Mouse (Mus musculus): ENCODE data around the gene Wbp11. TPM values are rescaled to one million over a fixed set of nuclear protein-coding genes. Genes with fewer than 3 reads are reported as not detected.

Gene Wbp11
- polyA plus RNA-seq, 1 experiment from 2014 or later, result 65.3 TPM

GRCm38 (mm10) chr6:136827116-136827515 lies 917 bp downstream of the Wbp11 start:
- H3K9ac ChIP-seq (ENCODE audit: low read length), result peak overlapping the region; percentile 96
- no peak overlapping the region for H3K27ac ChIP-seq (ENCODE audit: low read depth, low read length)
- no peak for ATAC-seq
- H3K27me3 ChIP-seq (replicated peaks; ENCODE audit: control insufficient read depth, insufficient read depth, low read length), result no peaks in the 10 kb centered on the region
- 19% methylated on average over 7 of the region's 7 CpGs for WGBS
- H3K4me2 ChIP-seq (ENCODE audit: low read length), result peak overlapping the region; percentile 59
- DNase-seq (ENCODE audit: low spot score), result no peak
- H3K9me3 ChIP-seq (replicated peaks; ENCODE audit: control insufficient read depth, low read length), result no peaks in the 10 kb centered on the region
- H3K4me3 ChIP-seq (ENCODE audit: low read depth, low read length), result peak overlapping the region; percentile 100
- peaks cover 27% of the 10 kb centered on the region for H3K36me3 ChIP-seq (ENCODE audit: control insufficient read depth, insufficient read depth, low read length)
- H3K4me1 ChIP-seq (ENCODE audit: control insufficient read depth, insufficient read depth, low read length), result peaks cover 5% of the 10 kb centered on the region; the same call in 1 of the 2 replicates

- DNase-seq (ENCODE audit: low spot score) (no peak), ATAC-seq (no peak)
- H3K4me2 ChIP-seq (ENCODE audit: low read length), result no peak overlapping the region
- H3K36me3 ChIP-seq (ENCODE audit: control insufficient read depth, insufficient read depth, low read length), result peaks cover 48% of the 10 kb centered on the region
- no peaks in the 10 kb centered on the region for H3K9me3 ChIP-seq (replicated peaks; ENCODE audit: control insufficient read depth, low read length)
- H3K4me3 ChIP-seq (ENCODE audit: low read depth, low read length), result no peak overlapping the region
- H3K27ac ChIP-seq (ENCODE audit: low read depth, low read length), result no peak overlapping the region
- 96% methylated on average over 8 of the region's 8 CpGs for WGBS
- H3K9ac ChIP-seq (ENCODE audit: low read length), result no peak overlapping the region
- no peaks in the 10 kb centered on the region for H3K27me3 ChIP-seq (replicated peaks; ENCODE audit: control insufficient read depth, insufficient read depth, low read length)
- H3K4me1 ChIP-seq (ENCODE audit: control insufficient read depth, insufficient read depth, low read length), result peaks cover 5% of the 10 kb centered on the region; the same call in 1 of the 2 replicates
Observed at GRCm38 (mm10) chr6:136824987-136825386, 3.0 kb downstream of the Wbp11 start.

GRCm38 (mm10) chr6:136821086-136821485 lies 6.9 kb downstream of the Wbp11 start:
- WGBS, result 93% methylated on average over 18 of the region's 18 CpGs
- Histone ChIP-seq H3K4me1 (ENCODE audit: control insufficient read depth, insufficient read depth, low read length) (no peaks in the 10 kb centered on the region), H3K4me3 (ENCODE audit: low read depth, low read length) (no peak overlapping the region), H3K27ac (ENCODE audit: low read depth, low read length) (no peak overlapping the region), H3K36me3 (ENCODE audit: control insufficient read depth, insufficient read depth, low read length) (peaks cover 86% of the 10 kb centered on the region), H3K4me2 (ENCODE audit: low read length) (no peak overlapping the region), H3K9ac (ENCODE audit: low read length) (no peak overlapping the region), H3K9me3 (replicated peaks; ENCODE audit: control insufficient read depth, low read length) (no peaks in the 10 kb centered on the region), H3K27me3 (replicated peaks; ENCODE audit: control insufficient read depth, insufficient read depth, low read length) (no peaks in the 10 kb centered on the region)
- no peak for DNase-seq (ENCODE audit: low spot score)
- no peak for ATAC-seq

- H3K9me3 ChIP-seq (replicated peaks; ENCODE audit: control insufficient read depth, low read length), result no peaks in the 10 kb centered on the region
- H3K4me3 ChIP-seq (ENCODE audit: low read depth, low read length), result no peak overlapping the region
- H3K4me2 ChIP-seq (ENCODE audit: low read length), result no peak overlapping the region
- WGBS, result 97% methylated on average over 21 of the region's 21 CpGs
- H3K9ac ChIP-seq (ENCODE audit: low read length), result no peak overlapping the region
- ATAC-seq (no peak), DNase-seq (ENCODE audit: low spot score) (no peak)
- H3K36me3 ChIP-seq (ENCODE audit: control insufficient read depth, insufficient read depth, low read length), result peaks cover 92% of the 10 kb centered on the region
- H3K27me3 ChIP-seq (replicated peaks; ENCODE audit: control insufficient read depth, insufficient read depth, low read length), result no peaks in the 10 kb centered on the region
- no peaks in the 10 kb centered on the region for H3K4me1 ChIP-seq (ENCODE audit: control insufficient read depth, insufficient read depth, low read length)
- no peak overlapping the region for H3K27ac ChIP-seq (ENCODE audit: low read depth, low read length)
Observed at GRCm38 (mm10) chr6:136820381-136820780, 7.7 kb downstream of the Wbp11 start.

- Histone ChIP-seq H3K9me3 (replicated peaks; ENCODE audit: control insufficient read depth, low read length) (no peaks in the 10 kb centered on the region), H3K27me3 (replicated peaks; ENCODE audit: control insufficient read depth, insufficient read depth, low read length) (no peaks in the 10 kb centered on the region), H3K27ac (ENCODE audit: low read depth, low read length) (no peak overlapping the region), H3K9ac (ENCODE audit: low read length) (no peak overlapping the region), H3K36me3 (ENCODE audit: control insufficient read depth, insufficient read depth, low read length) (peaks cover 96% of the 10 kb centered on the region), H3K4me2 (ENCODE audit: low read length) (no peak overlapping the region), H3K4me3 (ENCODE audit: low read depth, low read length) (no peak overlapping the region), H3K4me1 (ENCODE audit: control insufficient read depth, insufficient read depth, low read length) (no peaks in the 10 kb centered on the region)
- ATAC-seq, result peak; percentile 63; the same call in 1 of the 2 replicates
- 89% methylated on average over 3 of the region's 3 CpGs for WGBS
- DNase-seq (ENCODE audit: low spot score), result peak; percentile 68
Observed at GRCm38 (mm10) chr6:136817549-136817948, 10.5 kb downstream of the Wbp11 start.

- no peak overlapping the region for H3K4me2 ChIP-seq (ENCODE audit: low read length)
- H3K9me3 ChIP-seq (replicated peaks; ENCODE audit: control insufficient read depth, low read length), result no peaks in the 10 kb centered on the region
- DNase-seq (ENCODE audit: low spot score), result no peak
- H3K27ac ChIP-seq (ENCODE audit: low read depth, low read length), result no peak overlapping the region
- WGBS, result 90% methylated on average over 21 of the region's 21 CpGs
- H3K36me3 ChIP-seq (ENCODE audit: control insufficient read depth, insufficient read depth, low read length), result peaks cover 96% of the 10 kb centered on the region
- no peak for ATAC-seq
- no peak overlapping the region for H3K4me3 ChIP-seq (ENCODE audit: low read depth, low read length)
- H3K9ac ChIP-seq (ENCODE audit: low read length), result no peak overlapping the region
- H3K27me3 ChIP-seq (replicated peaks; ENCODE audit: control insufficient read depth, insufficient read depth, low read length), result no peaks in the 10 kb centered on the region
- no peaks in the 10 kb centered on the region for H3K4me1 ChIP-seq (ENCODE audit: control insufficient read depth, insufficient read depth, low read length)
Observed at GRCm38 (mm10) chr6:136816826-136817225, 11.2 kb downstream of the Wbp11 start.

- H3K4me2 ChIP-seq (ENCODE audit: low read length), result no peak overlapping the region
- H3K36me3 ChIP-seq (ENCODE audit: control insufficient read depth, insufficient read depth, low read length), result peaks cover 84% of the 10 kb centered on the region
- no peak overlapping the region for H3K4me3 ChIP-seq (ENCODE audit: low read depth, low read length)
- ATAC-seq (no peak), DNase-seq (ENCODE audit: low spot score) (no peak)
- H3K27ac ChIP-seq (ENCODE audit: low read depth, low read length), result no peak overlapping the region
- H3K9me3 ChIP-seq (replicated peaks; ENCODE audit: control insufficient read depth, low read length), result no peaks in the 10 kb centered on the region
- H3K4me1 ChIP-seq (ENCODE audit: control insufficient read depth, insufficient read depth, low read length), result no peaks in the 10 kb centered on the region
- no peaks in the 10 kb centered on the region for H3K27me3 ChIP-seq (replicated peaks; ENCODE audit: control insufficient read depth, insufficient read depth, low read length)
- no peak overlapping the region for H3K9ac ChIP-seq (ENCODE audit: low read length)
- WGBS, result 95% methylated on average over 7 of the region's 7 CpGs
Observed at GRCm38 (mm10) chr6:136815381-136815780, 12.7 kb downstream of the Wbp11 start.

GRCm38 (mm10) chr6:136813117-136813516 lies 14.9 kb downstream of the Wbp11 start:
- peaks cover 62% of the 10 kb centered on the region for H3K36me3 ChIP-seq (ENCODE audit: control insufficient read depth, insufficient read depth, low read length)
- H3K27me3 ChIP-seq (replicated peaks; ENCODE audit: control insufficient read depth, insufficient read depth, low read length), result no peaks in the 10 kb centered on the region
- peak; percentile 24 for DNase-seq (ENCODE audit: low spot score)
- no peak overlapping the region for H3K9ac ChIP-seq (ENCODE audit: low read length)
- peaks cover 9% of the 10 kb centered on the region for H3K4me1 ChIP-seq (ENCODE audit: control insufficient read depth, insufficient read depth, low read length)
- WGBS, result 41% methylated on average over 4 of the region's 4 CpGs
- no peak overlapping the region for H3K4me2 ChIP-seq (ENCODE audit: low read length)
- no peak overlapping the region for H3K27ac ChIP-seq (ENCODE audit: low read depth, low read length)
- no peaks in the 10 kb centered on the region for H3K9me3 ChIP-seq (replicated peaks; ENCODE audit: control insufficient read depth, low read length)
- no peak overlapping the region for H3K4me3 ChIP-seq (ENCODE audit: low read depth, low read length)
- ATAC-seq, result no peak

- H3K27ac ChIP-seq (ENCODE audit: low read depth, low read length), result no peak overlapping the region
- no peak overlapping the region for H3K9ac ChIP-seq (ENCODE audit: low read length)
- H3K9me3 ChIP-seq (replicated peaks; ENCODE audit: control insufficient read depth, low read length), result no peaks in the 10 kb centered on the region
- DNase-seq (ENCODE audit: low spot score), result no peak
- H3K27me3 ChIP-seq (replicated peaks; ENCODE audit: control insufficient read depth, insufficient read depth, low read length), result no peaks in the 10 kb centered on the region
- ATAC-seq, result no peak
- H3K36me3 ChIP-seq (ENCODE audit: control insufficient read depth, insufficient read depth, low read length), result peaks cover 43% of the 10 kb centered on the region
- peaks cover 9% of the 10 kb centered on the region for H3K4me1 ChIP-seq (ENCODE audit: control insufficient read depth, insufficient read depth, low read length)
- no peak overlapping the region for H3K4me3 ChIP-seq (ENCODE audit: low read depth, low read length)
- H3K4me2 ChIP-seq (ENCODE audit: low read length), result no peak overlapping the region
- WGBS, result 90% methylated on average over 10 of the region's 10 CpGs
Observed at GRCm38 (mm10) chr6:136811196-136811595, 16.8 kb downstream of the Wbp11 start.
